ENCODE assay signal across 8 mouse cellular contexts in genomic region chr8:120114315-120114841, GRCm38 (mm10). TPM values are rescaled to one million over a fixed set of nuclear protein-coding genes. Genes with fewer than 3 reads are reported as not detected.
DNase-seq lines count a peak whose midpoint lies in the region; ATAC-seq and TF ChIP-seq lines count a peak whose summit lies in the region.

No protein-coding gene starts in this region.

- no peaks in the 10 kb centered on the region for H3K36me3 ChIP-seq in heart, embryonic 11.5 days (ENCODE audit: control insufficient read depth, insufficient read depth, low read length)
- no peaks in the 10 kb centered on the region for H3K36me3 ChIP-seq in forebrain, postnatal 0 days (ENCODE audit: insufficient read depth)
- H3K36me3 ChIP-seq in limb, embryonic 12.5 days: no peaks in the 10 kb centered on the region

- H3K9me3 ChIP-seq in heart, embryonic 11.5 days (replicated peaks; ENCODE audit: control insufficient read depth, low read length): no peaks in the 10 kb centered on the region; the same call in 1 of the 2 replicates
- no peaks in the 10 kb centered on the region for H3K9me3 ChIP-seq in forebrain, postnatal 0 days (ENCODE audit: low read length)
- H3K9me3 ChIP-seq in limb, embryonic 12.5 days: no peaks in the 10 kb centered on the region

- peak; percentile 32 for ATAC-seq in heart, embryonic 11.5 days (replicated peaks; ENCODE audit: insufficient number of reproducible peaks, low FRiP score, low TSS enrichment)
- peak; percentile 25; the same call in 1 of the 2 replicates for ATAC-seq in forebrain, postnatal 0 days
- peak; percentile 44 for ATAC-seq in limb, embryonic 12.5 days (ENCODE audit: insufficient number of reproducible peaks, insufficient read depth, low FRiP score, low TSS enrichment, low read depth)

- DNase-seq in heart, adult 8-10 months (ENCODE audit: low spot score): no peak
- peak; percentile 49 for DNase-seq in CD4-positive helper T cell, adult 2 months (ENCODE audit: low read depth, low spot score)
- peak; percentile 62 for DNase-seq in adrenal gland, postnatal 14 days
- DNase-seq in forebrain, postnatal 0 days: no peak
- no peak for DNase-seq in embryo, embryonic 10.5 days (ENCODE audit: low spot score)

- H3K27me3 ChIP-seq in heart, embryonic 11.5 days (ENCODE audit: control insufficient read depth, insufficient read depth, low read length): peaks cover 21% of the 10 kb centered on the region
- no peaks in the 10 kb centered on the region for H3K27me3 ChIP-seq in forebrain, postnatal 0 days (ENCODE audit: insufficient read depth, low read length)
- peaks cover 70% of the 10 kb centered on the region for H3K27me3 ChIP-seq in limb, embryonic 12.5 days

- no peak for TF ChIP-seq POLR2A in olfactory bulb, adult 2 months (IDR thresholded peaks at IDR 0.05; ENCODE audit: insufficient read depth, low read depth, low read length)

- 2% methylated on average over 46 of the region's 46 CpGs for WGBS in heart, embryonic 11.5 days (ENCODE audit: insufficient replicate concordance)
- WGBS in forebrain, postnatal 0 days: 1% methylated on average over 46 of the region's 46 CpGs
- under 1% methylated on average over 46 of the region's 46 CpGs for WGBS in limb, embryonic 12.5 days
- under 1% methylated on average over 46 of the region's 46 CpGs for WGBS in olfactory bulb, adult 2 months

- peak overlapping the region; percentile 80 for H3K4me3 ChIP-seq in heart, embryonic 11.5 days (ENCODE audit: low read depth, low read length)
- peak overlapping the region; percentile 84 for H3K4me3 ChIP-seq in forebrain, postnatal 0 days (ENCODE audit: low read depth, low read length)
- H3K4me3 ChIP-seq in limb, embryonic 12.5 days (replicated peaks): peak overlapping the region; percentile 72
- H3K4me3 ChIP-seq in olfactory bulb, adult 2 months (ENCODE audit: insufficient read depth, low read depth, low read length): peak overlapping the region; percentile 87

- no peak overlapping the region for H3K27ac ChIP-seq in heart, embryonic 11.5 days (ENCODE audit: low read depth, low read length)
- peak overlapping the region; percentile 79 for H3K27ac ChIP-seq in forebrain, postnatal 0 days (ENCODE audit: low read depth, low read length)
- H3K27ac ChIP-seq in limb, embryonic 12.5 days: no peak overlapping the region
- peak overlapping the region; percentile 50 for H3K27ac ChIP-seq in olfactory bulb, adult 2 months (ENCODE audit: insufficient read depth, low read depth, low read length)

- H3K9ac ChIP-seq in heart, embryonic 11.5 days (ENCODE audit: low read depth, low read length): peak overlapping the region; percentile 79
- peak overlapping the region; percentile 84 for H3K9ac ChIP-seq in forebrain, postnatal 0 days
- peak overlapping the region; percentile 70 for H3K9ac ChIP-seq in limb, embryonic 12.5 days (replicated peaks)

- no peak for TF ChIP-seq CTCF in forebrain, postnatal 0 days (IDR thresholded peaks at IDR 0.05; ENCODE audit: low read depth)
- TF ChIP-seq CTCF in olfactory bulb, adult 2 months (IDR thresholded peaks at IDR 0.05; ENCODE audit: insufficient read depth, low read depth, low read length): no peak

- H3K4me2 ChIP-seq in heart, embryonic 11.5 days: peak overlapping the region; percentile 82
- H3K4me2 ChIP-seq in forebrain, postnatal 0 days (ENCODE audit: low read depth): peak overlapping the region; percentile 77
- H3K4me2 ChIP-seq in limb, embryonic 12.5 days: peak overlapping the region; percentile 93

- peaks cover 20% of the 10 kb centered on the region for H3K4me1 ChIP-seq in heart, embryonic 11.5 days (ENCODE audit: control insufficient read depth, insufficient read depth, low read length)
- H3K4me1 ChIP-seq in forebrain, postnatal 0 days (ENCODE audit: insufficient read depth): no peaks in the 10 kb centered on the region
- H3K4me1 ChIP-seq in limb, embryonic 12.5 days (replicated peaks): peaks cover 15% of the 10 kb centered on the region
- H3K4me1 ChIP-seq in olfactory bulb, adult 2 months (ENCODE audit: control insufficient read depth, insufficient read depth, low read length): peaks cover 35% of the 10 kb centered on the region

RNA-seq across cellular contexts. Expression of gene 6430548M08Rik, which starts 0.4 kb away (rescaled TPM):
- polyA plus RNA-seq in heart, embryonic 11.5 days (2014; fragmentation: Nextera tagmentation; extraction: Ambion mirVana): 8.4 and 13.5 TPM in 2 replicates
- 10 to 100 TPM; 17.5 to 27.7 (median 22.0) TPM for total RNA-seq in heart, adult 8-10 months (2022)
- 58.4 and 60.7 TPM in 2 replicates for total RNA-seq in adrenal gland, postnatal 14 days (2021)
- 49.0 and 59.6 TPM in 2 replicates for total RNA-seq in forebrain, postnatal 0 days (2014; rRNA removed)
- 27.8 and 32.7 TPM in 2 replicates for polyA plus RNA-seq in forebrain, postnatal 0 days (2015; fragmentation: Nextera tagmentation; extraction: Ambion mirVana)
- polyA plus RNA-seq in limb, embryonic 12.5 days (2016; fragmentation: Nextera tagmentation; extraction: Ambion mirVana): 3.0 and 3.5 TPM in 2 replicates
- 253 and 540 TPM in 2 replicates for polyA plus RNA-seq in olfactory bulb, adult 2 months (2012; ENCODE audit: insufficient read depth, insufficient read length, low replicate concordance, missing spikeins)

RNA-seq across cellular contexts. Expression of gene Zdhhc7, which starts 13.1 kb away (rescaled TPM):
- polyA plus RNA-seq in heart, embryonic 11.5 days (2014; fragmentation: Nextera tagmentation; extraction: Ambion mirVana): 24.7 and 29.1 TPM in 2 replicates
- 10 to 100 TPM; 33.5 to 40.0 (median 34.3) TPM for total RNA-seq in heart, adult 8-10 months (2022)
- 45.3 and 48.1 TPM in 2 replicates for total RNA-seq in adrenal gland, postnatal 14 days (2021)
- total RNA-seq in forebrain, postnatal 0 days (2014; rRNA removed): 24.8 and 37.6 TPM in 2 replicates
- 19.2 and 25.3 TPM in 2 replicates for polyA plus RNA-seq in forebrain, postnatal 0 days (2015; fragmentation: Nextera tagmentation; extraction: Ambion mirVana)
- polyA plus RNA-seq in limb, embryonic 12.5 days (2016; fragmentation: Nextera tagmentation; extraction: Ambion mirVana): 28.7 and 29.4 TPM in 2 replicates
- not detected in 2 replicates for polyA plus RNA-seq in olfactory bulb, adult 2 months (2012; ENCODE audit: insufficient read depth, insufficient read length, low replicate concordance, missing spikeins)

Comparison
In these comparisons a context has a peak if more than half of its experiments do, and no peak if none do; other contexts are left out.
1. H3K27ac ChIP-seq: peak in forebrain, postnatal 0 days (single experiment) and olfactory bulb, adult 2 months (single experiment); none in heart, embryonic 11.5 days (single experiment) and limb, embryonic 12.5 days (single experiment).
2. DNase-seq: peak in CD4-positive helper T cell, adult 2 months (single experiment) and adrenal gland, postnatal 14 days (single experiment); none in heart, adult 8-10 months (single experiment), forebrain, postnatal 0 days (single experiment) and embryo, embryonic 10.5 days (single experiment).
3. RNA of gene Zdhhc7, which starts 13.1 kb away (polyA plus RNA-seq): 28.7 to 29.4 TPM in limb, embryonic 12.5 days, 19.2 to 25.3 TPM in forebrain, postnatal 0 days and 24.7 to 29.1 TPM in heart, embryonic 11.5 days; not detected in olfactory bulb, adult 2 months; every median in the first group is over 10 times any median in the second.
4. Peak in every context shown above with its lines, with median percentiles within 50 percentile points of each other: ATAC-seq, H3K4me2 ChIP-seq, H3K4me3 ChIP-seq and H3K9ac ChIP-seq.